Mouse (Mus musculus): Measurements from ENCODE around the gene Ppfia3.
"Not testable (repeated sequence)": the region's sequence is repeated elsewhere in the genome, so short reads cannot be mapped to it uniquely, and the experiment has no call there.

Gene Ppfia3

DNA sequence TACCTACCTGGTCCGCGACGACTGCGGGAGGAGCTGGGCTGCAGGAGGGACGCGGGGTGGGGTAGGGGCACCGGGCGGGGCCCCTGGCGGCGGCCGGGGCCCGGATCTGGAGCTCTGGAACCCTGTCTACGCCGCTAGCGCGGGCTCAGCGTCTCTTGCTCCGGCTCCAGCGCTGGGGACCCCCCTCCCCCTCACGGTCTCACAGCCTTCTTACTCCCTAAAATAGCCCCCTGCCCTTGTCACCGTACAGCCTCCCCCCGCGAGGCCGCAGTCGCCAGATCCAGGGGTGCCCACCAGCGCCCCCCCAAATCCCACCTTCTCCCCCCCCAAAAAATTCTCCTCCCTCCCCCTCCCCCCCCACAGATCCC, at the start of gene Ppfia3:
Gene Ppfia3, minus strand, starts transcription at position 368 of the 368 bp plus-strand sequence.
- no peak for DNase-seq (ENCODE audit: low spot score)

DNA sequence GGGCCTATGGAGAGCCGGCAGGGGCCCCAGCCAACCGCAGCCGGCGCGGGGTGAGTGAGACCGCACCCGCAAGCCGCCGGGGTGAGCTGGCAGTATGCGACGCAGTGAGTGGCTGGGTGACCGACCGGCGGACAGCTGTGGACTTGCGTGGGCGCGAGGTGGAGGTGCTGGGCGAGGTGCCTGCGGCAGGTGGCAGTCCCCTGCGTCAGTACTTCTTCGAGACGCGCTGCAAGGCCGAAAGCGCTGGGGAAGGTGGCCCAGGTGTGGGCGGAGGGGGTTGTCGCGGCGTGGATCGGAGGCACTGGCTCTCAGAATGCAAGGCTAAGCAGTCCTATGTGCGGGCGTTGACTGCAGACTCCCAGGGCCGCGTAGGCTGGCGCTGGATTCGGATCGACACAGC, 48.8 kb upstream of the Ppfia3 start:
- DNase-seq (ENCODE audit: low spot score), result no peak

- no peak for DNase-seq (ENCODE audit: low spot score)
Measured at GRCm38 (mm10) chr7:45414740-45415224, 48.0 kb upstream of the Ppfia3 start.

GRCm38 (mm10) chr7:45413864-45414739, 47.3 kb upstream of the Ppfia3 start:
- no peak for DNase-seq (ENCODE audit: low spot score)

DNA sequence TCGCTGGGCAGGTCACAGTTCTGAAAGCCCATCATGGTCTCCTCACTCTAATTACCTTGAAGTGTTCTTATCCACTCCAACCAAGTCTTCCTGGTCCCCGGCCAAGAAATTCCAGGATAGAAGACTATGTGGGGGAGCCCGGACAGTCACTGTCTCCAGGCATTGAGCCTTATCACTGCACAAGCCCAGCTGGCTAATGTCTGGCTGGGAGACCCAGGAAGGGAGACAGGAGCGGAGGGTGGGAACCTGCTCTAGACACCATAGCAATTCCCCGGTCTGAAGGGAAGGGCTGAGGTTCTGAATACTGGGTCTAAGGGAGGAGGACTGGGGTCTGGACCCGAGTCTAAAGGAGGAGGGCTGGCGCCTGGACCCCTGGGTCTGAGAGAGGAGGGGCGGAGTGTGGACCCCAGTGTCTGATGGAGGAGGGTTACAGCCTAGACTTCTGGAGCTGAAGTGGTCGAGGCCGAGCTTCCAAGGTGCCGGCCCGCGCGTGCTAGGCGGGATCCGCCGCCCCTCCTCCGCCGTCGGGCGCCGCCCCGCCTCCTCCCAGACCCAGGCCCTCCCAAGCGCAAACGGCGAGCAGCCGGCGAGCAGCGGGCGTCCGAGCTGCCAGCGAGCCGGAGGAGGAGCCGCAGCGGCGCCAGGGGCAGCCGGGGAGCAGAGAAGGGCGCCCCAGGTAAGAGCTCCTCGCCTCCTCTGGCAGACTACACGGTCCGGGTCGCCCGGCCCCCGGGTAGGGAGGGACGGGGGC, 46.5 kb upstream of the Ppfia3 start, which contains the start of gene Ntf5:
Gene Ntf5, plus strand, starts transcription at position 583 of the 751 bp plus-strand sequence.
- DNase-seq (ENCODE audit: low spot score), result no peak

DNA sequence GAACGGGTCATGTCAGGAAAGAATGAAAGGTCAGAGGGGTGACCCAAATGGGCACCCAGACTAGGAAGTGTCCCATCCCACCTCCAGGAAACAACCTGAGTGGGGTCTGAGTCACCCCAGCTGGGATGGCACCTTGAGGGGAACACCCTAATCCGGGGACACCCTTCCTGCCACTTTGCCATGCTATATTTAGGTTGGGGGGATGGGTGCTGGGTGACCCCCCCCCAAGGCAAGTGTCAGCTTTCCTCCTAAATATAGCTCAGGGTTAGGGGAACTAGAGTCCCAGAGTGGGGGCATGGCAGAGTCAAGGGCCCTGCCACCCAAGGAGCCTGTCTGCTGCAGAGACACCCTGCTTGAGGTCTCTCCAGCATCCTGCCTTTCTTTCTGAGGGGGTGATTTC, 45.6 kb upstream of the Ppfia3 start:
- DNase-seq (ENCODE audit: low spot score), result no peak

GRCm38 (mm10) chr7:45409497-45410163, 42.8 kb upstream of the Ppfia3 start:
- no peak for DNase-seq (ENCODE audit: low spot score)

DNA sequence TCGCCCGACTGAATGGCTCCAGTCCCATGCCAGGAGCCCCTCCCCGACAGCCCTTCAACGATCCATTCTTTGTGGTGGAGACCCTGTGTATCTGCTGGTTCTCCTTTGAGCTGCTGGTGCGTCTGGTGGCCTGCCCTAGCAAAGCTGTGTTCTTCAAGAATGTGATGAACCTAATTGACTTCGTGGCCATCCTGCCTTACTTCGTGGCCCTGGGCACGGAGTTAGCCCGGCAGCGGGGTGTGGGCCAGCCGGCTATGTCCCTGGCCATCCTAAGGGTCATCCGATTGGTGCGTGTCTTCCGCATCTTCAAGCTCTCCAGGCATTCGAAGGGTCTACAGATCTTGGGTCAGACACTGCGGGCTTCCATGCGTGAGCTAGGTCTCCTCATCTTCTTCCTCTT, 42.1 kb upstream of the Ppfia3 start:
- no peak for DNase-seq (ENCODE audit: low spot score)

DNA sequence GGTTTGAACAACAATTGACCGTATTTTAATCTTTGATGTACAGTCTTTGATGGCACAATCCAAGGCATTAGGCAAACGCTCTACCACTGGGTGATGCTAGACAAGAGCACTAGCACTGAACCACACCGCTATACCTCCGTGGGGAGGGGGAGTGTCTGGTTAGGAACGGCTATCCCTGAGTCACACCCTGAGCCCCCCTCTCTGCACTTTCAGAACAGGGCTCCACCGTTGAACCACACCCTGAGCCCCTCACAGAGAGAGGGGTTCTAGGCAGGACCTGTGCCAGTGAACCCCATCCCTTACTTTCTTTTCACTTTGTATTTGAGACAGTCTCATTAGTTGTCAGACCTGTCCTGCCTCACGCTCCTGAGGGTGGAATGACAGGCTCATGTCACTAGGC, 41.5 kb upstream of the Ppfia3 start:
- no peak for DNase-seq (ENCODE audit: low spot score)

DNA sequence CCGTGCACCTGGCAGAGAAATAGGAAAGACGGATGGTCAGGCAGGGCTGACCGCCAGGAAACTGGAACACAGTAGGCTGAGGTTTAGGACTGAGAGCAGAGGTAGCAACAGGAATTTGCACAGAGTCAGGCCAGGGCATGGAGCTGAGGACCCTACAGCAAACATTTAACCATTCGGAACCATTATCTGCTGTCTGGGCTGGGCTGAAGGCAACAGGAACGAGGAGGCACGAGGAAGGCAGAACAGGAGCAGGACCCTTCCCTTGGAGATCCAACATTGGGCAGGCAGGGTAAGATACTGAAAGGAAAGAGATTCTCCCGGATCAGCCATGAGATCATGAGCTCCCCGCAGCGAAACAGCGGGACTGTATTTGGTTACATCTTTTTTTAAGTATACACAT, 41.0 kb upstream of the Ppfia3 start:
- no peak for DNase-seq (ENCODE audit: low spot score)

DNA sequence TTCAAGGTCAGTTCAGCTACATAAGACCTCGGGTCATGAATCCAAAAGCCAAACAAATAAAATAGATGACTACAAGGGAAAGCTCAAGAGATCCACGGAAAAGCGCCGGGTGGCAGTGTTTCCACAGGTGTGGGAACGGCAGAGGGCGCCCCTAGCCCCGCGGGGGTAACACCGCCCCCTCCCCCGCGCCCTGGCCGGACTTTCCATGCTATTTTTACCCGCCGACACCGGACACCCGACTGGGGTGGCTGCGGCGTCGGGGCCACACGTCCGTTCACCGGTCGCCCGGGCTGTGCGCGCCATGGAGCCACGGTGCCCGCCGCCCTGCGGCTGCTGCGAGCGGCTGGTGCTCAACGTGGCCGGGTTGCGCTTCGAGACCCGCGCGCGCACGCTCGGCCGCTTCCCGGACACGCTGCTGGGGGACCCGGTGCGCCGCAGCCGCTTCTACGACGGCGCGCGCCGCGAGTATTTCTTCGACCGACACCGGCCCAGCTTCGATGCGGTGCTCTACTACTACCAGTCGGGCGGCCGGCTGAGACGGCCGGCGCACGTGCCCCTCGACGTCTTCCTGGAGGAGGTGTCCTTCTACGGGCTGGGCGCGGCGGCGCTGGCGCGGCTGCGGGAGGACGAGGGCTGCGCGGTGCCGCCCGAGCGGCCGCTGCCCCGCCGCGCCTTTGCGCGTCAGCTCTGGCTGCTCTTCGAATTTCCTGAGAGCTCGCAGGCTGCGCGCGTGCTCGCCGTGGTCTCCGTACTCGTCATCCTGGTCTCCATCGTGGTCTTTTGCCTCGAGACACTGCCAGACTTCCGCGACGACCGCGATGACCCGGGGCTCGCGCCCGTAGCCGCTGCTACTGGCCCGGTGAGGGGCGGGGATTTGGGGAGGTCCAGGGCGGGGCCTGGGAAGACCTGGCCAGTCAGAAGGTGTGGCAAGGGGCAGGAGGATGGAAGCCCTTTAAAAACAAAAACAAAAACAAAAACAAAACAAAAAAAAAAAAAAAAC, 39.6 kb upstream of the Ppfia3 start:
- DNase-seq (ENCODE audit: low spot score), result no peak

GRCm38 (mm10) chr7:45405091-45406075, 38.6 kb upstream of the Ppfia3 start, which contains the start of gene Kcna7:
Kcna7 (plus strand) TSS chr7:45405653.
- DNase-seq (ENCODE audit: low spot score), result peak; percentile 27

GRCm38 (mm10) chr7:45403532-45404261, 36.9 kb upstream of the Ppfia3 start:
- DNase-seq (ENCODE audit: low spot score), result no peak

DNA sequence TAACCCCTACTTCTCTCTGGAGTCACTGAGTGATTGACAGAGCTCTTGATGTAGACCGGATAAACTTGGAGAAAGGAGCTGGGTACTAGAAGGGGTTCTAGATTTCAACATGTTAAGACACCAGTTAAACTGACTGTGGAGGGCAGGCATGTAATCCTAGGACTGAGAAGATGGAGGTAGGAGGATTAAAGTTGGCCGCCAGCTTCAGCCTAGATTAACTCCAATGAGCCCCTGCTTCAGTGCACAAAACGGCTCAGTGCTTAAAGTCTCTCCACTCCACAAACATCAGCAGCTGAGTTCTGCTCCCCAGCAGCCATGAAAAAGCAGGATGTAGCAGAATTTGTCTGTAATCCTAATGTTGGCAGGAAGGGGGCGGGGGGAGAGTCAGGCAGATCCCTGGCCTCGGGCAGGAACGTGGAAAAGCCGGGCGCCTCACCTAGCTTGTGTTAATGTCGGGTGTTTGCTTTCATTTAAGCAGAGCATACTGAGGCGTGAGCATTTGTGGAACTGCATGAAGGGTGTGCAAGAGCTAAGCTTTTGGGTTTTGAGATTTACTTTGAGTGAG, 34.8 kb upstream of the Ppfia3 start:
- DNase-seq (ENCODE audit: low spot score), result no peak

- no peak for DNase-seq (ENCODE audit: low spot score)
Measured at GRCm38 (mm10) chr7:45396787-45397186, 30.0 kb upstream of the Ppfia3 start.

GRCm38 (mm10) chr7:45396337-45396775, 29.5 kb upstream of the Ppfia3 start:
- not testable (repeated sequence) for DNase-seq (ENCODE audit: low spot score)

DNA sequence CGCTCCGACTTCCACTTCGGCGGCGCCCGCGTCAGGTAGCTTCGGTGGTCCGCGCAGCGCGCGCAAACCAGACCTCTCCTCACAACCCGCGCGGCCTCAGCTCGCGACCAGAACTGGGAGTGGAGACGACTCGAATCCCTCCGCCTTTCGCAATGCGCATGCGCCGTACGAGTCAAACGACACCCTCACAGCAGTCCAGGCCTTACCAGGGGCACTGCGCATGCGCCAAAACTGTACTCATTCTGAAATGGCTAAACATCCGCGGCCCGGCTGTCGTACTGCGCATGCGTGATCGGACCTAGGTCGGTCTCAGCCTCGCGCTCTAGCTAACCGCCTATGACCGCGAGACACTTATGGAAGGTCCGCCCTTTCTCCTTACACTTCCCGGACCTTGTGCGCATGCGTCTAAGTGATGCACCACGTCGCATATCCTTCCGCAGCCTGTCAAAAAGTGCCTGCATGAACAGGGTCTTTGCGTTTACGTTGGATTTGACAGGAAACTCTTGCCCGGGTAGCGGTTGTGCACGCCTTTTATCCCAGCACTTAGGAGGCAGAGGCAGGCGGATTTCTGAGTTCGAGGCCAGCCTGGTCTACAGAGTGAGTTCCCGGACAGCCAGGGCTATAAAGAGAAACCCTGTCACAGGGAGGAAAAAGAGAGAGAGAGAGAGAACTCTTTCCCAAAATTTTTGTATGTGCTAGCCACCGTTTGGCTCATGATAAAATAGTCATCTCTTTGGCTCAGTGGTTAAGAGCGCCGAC, 28.9 kb upstream of the Ppfia3 start, which contains the start of gene Snrnp70:
Gene Snrnp70, minus strand, starts transcription at position 165 of the 759 bp plus-strand sequence.
- peak; percentile 100 for DNase-seq (ENCODE audit: low spot score)

- no peak for DNase-seq (ENCODE audit: low spot score)
Measured at GRCm38 (mm10) chr7:45395129-45395541, 28.3 kb upstream of the Ppfia3 start.
